Mouse (Mus musculus) liver, postnatal 0 days (tissue): Measurements from ENCODE around the gene Pde4d.

ENCODE experiments used
- CTCF ChIP-seq: sonication (generic); IDR thresholded peaks from 2 replicates; pipeline ENCODE4 v1.5.1; 2016; ENCODE audit warnings: antibody characterized with exemption, low read depth
- EP300 ChIP-seq: IDR thresholded peaks from 2 replicates; pipeline ENCODE4 v1.6.1; 2016; ENCODE audit warnings: antibody characterized with exemption, low read depth, mild to moderate bottlenecking

DNA sequence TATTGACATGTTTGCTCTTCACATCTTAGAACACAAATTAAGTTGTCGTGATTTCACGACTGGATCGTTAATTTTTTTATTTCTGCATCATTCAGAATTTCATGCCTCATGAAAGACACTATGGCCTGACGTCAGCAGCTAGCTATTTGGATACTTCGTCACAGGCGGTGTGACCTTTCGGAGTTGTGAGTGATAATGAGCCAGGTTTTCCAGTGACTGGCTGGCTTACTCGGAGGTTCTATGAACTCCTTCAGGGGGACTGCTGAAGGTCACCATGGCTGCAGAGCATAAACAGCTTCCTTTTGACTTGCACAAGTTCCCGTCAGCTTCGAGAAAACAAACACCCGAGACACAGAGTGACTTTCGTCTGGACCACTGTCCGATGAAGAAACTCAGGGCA, 1311.3 kb downstream of the Pde4d start:
- TF ChIP-seq CTCF: no peak
- TF ChIP-seq EP300: no peak
